Mouse (Mus musculus) small intestine, adult 2 months (tissue): ENCODE measurements around the gene Drd2.

Experiments used
- CTCF ChIP-seq: fragments of 200-500 bp; IDR thresholded peaks from 2 replicates; pipeline ENCODE4 v1.5.1; 2012; ENCODE audit warnings: low read depth, mild to moderate bottlenecking, control low read depth, inconsistent platforms, low read length, moderate library complexity, mixed read lengths; ENCODE audit not compliant: insufficient replicate concordance, insufficient read length; ENCODE audit errors: extremely low read depth
- POLR2A ChIP-seq: fragments of 200-500 bp; IDR thresholded peaks from 2 replicates; pipeline ENCODE4 v1.6.1; 2012; ENCODE audit warnings: low read depth, mild to moderate bottlenecking, control low read depth, inconsistent platforms, low read length, moderate library complexity

- TF ChIP-seq CTCF (no peak), POLR2A (no peak)
Observed at GRCm38 (mm10) chr9:49427478-49427877, 87.1 kb downstream of the Drd2 start.
